Mouse (Mus musculus) thymus, adult 2 months (tissue): ENCODE measurements around the gene Pnpla1.

Experiments used
- CTCF ChIP-seq: fragments of 200-500 bp; IDR thresholded peaks from 2 replicates; pipeline ENCODE4 v1.5.1; 2012; ENCODE audit warnings: mild to moderate bottlenecking, control low read depth, low read length, moderate library complexity, borderline replicate concordance; ENCODE audit not compliant: control insufficient read depth, poor library complexity, insufficient read depth; ENCODE audit errors: extremely low read depth
- POLR2A ChIP-seq: fragments of 200-500 bp; IDR thresholded peaks from 2 replicates; pipeline ENCODE4 v1.6.1; 2012; ENCODE audit warnings: mild to moderate bottlenecking, low read length, control low read depth, moderate library complexity; ENCODE audit not compliant: control insufficient read depth, poor library complexity, insufficient read depth; ENCODE audit errors: extremely low read depth

GRCm38 (mm10) chr17:28909252-28909941 lies 51.2 kb downstream of the Pnpla1 start:
- TF ChIP-seq POLR2A: no peak
- peak; percentile 58; the same call in 1 of the 2 replicates for TF ChIP-seq CTCF
